ENCODE assay signal across 8 mouse cellular contexts in the genomic region with DNA sequence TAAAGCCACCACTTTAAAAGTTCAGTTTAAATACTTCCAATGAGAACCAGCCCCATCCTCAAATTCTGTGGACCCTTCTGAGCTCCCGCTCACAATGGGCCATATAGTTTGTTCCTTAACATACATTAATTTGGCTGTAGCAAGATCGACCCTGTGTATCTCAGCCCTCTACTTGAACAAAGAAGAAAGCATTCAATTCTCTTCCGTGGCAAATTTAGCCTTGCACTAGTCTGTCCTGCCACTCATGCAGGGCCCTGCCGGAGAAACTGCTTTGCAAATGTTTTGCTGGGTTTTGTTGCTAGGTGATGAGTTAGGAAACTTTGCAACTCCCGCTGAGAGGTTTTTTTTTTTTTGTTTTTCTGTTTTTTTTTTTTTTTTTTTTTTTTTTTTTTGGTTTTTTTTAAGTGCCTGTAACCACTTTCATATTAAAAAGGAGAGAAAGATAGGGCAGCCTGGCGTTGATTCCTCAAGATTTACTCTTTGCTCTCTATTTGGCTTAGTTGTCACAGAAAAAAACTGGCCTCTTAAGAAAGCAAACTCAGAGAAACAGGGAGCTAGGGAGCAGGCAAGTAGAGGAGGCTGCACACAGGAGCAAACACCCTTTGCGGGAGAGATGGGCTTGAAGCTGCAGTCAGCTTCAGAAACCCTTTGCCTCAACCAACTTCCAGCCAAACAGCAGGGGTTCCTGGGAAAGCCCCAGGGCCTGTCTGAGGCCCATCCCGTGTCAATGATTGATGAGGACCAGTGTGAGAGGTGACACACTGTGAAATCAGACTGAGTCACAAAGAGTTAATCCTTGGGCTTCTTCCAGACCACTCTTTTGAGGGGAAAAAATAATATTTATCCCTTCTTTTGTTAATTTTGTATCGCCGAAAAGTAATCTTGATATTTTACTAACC.
DNase-seq lines count a peak whose midpoint lies in the region; ATAC-seq and TF ChIP-seq lines count a peak whose summit lies in the region.

No protein-coding gene starts in this region.

- H3K27me3 ChIP-seq in heart, adult 2 months (ENCODE audit: control insufficient read depth, insufficient read depth, low read length): no peaks in the 10 kb centered on the region
- H3K27me3 ChIP-seq in forebrain, embryonic 13.5 days: no peaks in the 10 kb centered on the region

- peak overlapping the region; percentile 28 for H3K4me3 ChIP-seq in heart, adult 2 months
- no peak overlapping the region for H3K4me3 ChIP-seq in forebrain, embryonic 13.5 days

- intact Hi-C loops in heart, adult 2 months (cut with DNase I): no loop called here

- H3K4me2 ChIP-seq in forebrain, embryonic 13.5 days: peak overlapping the region; percentile 34

- peak overlapping the region; percentile 13; the same call in 1 of the 2 replicates for H3K27ac ChIP-seq in heart, adult 2 months
- peak overlapping the region; percentile 92 for H3K27ac ChIP-seq in forebrain, embryonic 13.5 days

- TF ChIP-seq CTCF in heart, adult 2 months (IDR thresholded peaks at IDR 0.05): no peak

- no peak for TF ChIP-seq POLR2A in heart, adult 2 months (IDR thresholded peaks at IDR 0.05; ENCODE audit: insufficient read depth, low read depth, low read length)

- ATAC-seq in forebrain, embryonic 13.5 days: peak; percentile 63

- no peaks in the 10 kb centered on the region for H3K36me3 ChIP-seq in heart, adult 2 months (ENCODE audit: control insufficient read depth, insufficient read depth, low read length)
- H3K36me3 ChIP-seq in forebrain, embryonic 13.5 days (ENCODE audit: poor library complexity, severe bottlenecking): no peaks in the 10 kb centered on the region

- 21% methylated on average over 10 of the region's 10 CpGs for WGBS in heart, adult 2 months
- WGBS in forebrain, embryonic 13.5 days: 2% methylated on average over 10 of the region's 10 CpGs

- peak in 1 of 2 experiments; percentile 7 for DNase-seq in heart, adult 2 months
- DNase-seq in heart, adult 9 months (ENCODE audit: low spot score in 2 of 2): no peak
- DNase-seq in ES-CJ7 (ENCODE audit: low read depth, low spot score) (peak; percentile 66), MN1 (ENCODE audit: low spot score) (no peak)
- DNase-seq in lung, postnatal 10 days: peak; percentile 40
- no peak for DNase-seq in urinary bladder, postnatal 4 days (ENCODE audit: low spot score in 2 of 2)
- no peak for DNase-seq in gastrocnemius, postnatal 4 days (ENCODE audit: low spot score in 2 of 2)

- H3K4me1 ChIP-seq in heart, adult 2 months (ENCODE audit: control insufficient read depth, insufficient read depth, low read length): no peaks in the 10 kb centered on the region
- H3K4me1 ChIP-seq in forebrain, embryonic 13.5 days: peaks cover 43% of the 10 kb centered on the region

- no peaks in the 10 kb centered on the region for H3K9me3 ChIP-seq in forebrain, embryonic 13.5 days (replicated peaks)

- no peak overlapping the region for H3K9ac ChIP-seq in heart, adult 2 months (ENCODE audit: low read depth, low read length)
- H3K9ac ChIP-seq in forebrain, embryonic 13.5 days: peak overlapping the region; percentile 40; the same call in 1 of the 2 replicates

- H3K79me2 ChIP-seq in heart, adult 2 months (replicated peaks; ENCODE audit: control insufficient read depth, insufficient read depth, low read length): no peaks in the 10 kb centered on the region

- no peak for TF ChIP-seq EP300 in heart, adult 2 months (IDR thresholded peaks at IDR 0.05; ENCODE audit: insufficient read depth, low read depth, low read length)

Comparison
In these comparisons a context has a peak if more than half of its experiments do, and no peak if none do; other contexts are left out.
1. DNase-seq: peak in ES-CJ7 (single experiment) and lung, postnatal 10 days (single experiment); none in heart, adult 9 months (0 of 2), urinary bladder, postnatal 4 days (0 of 2), MN1 (single experiment) and gastrocnemius, postnatal 4 days (0 of 2).